Mouse (Mus musculus) natural killer cell, adult 2 months (primary cell): ENCODE results near the gene Rps21.

Experiments
- DNase-seq, 2 experiments: peaks; one replicate each; pipeline ENCODE4 v3.0.0; 2022; ENCODE audit warnings: low spot score in 2 of 2

Gene Rps21

GRCm38 (mm10) chr2:180291566-180291965, 34.4 kb downstream of the Rps21 start:
- DNase-seq: no peak

GRCm38 (mm10) chr2:180292026-180292425, 34.8 kb downstream of the Rps21 start:
- DNase-seq: no peak

- no peak for DNase-seq
Observed at GRCm38 (mm10) chr2:180292906-180293305, 35.7 kb downstream of the Rps21 start.

- DNase-seq: no peak
Observed at GRCm38 (mm10) chr2:180300252-180300651, 43.1 kb downstream of the Rps21 start.

- DNase-seq: no peak
Observed at GRCm38 (mm10) chr2:180300771-180301170, 43.6 kb downstream of the Rps21 start.

GRCm38 (mm10) chr2:180302201-180302600, 45.0 kb downstream of the Rps21 start:
- DNase-seq: no peak

- DNase-seq: no peak
Observed at GRCm38 (mm10) chr2:180303468-180303867, 46.3 kb downstream of the Rps21 start.

- no peak for DNase-seq
Observed at GRCm38 (mm10) chr2:180304554-180304953, 47.4 kb downstream of the Rps21 start.

GRCm38 (mm10) chr2:180305490-180305889, 48.3 kb downstream of the Rps21 start:
- peak in 1 of 2 experiments; percentile 4 for DNase-seq

GRCm38 (mm10) chr2:180306009-180306408, 48.8 kb downstream of the Rps21 start:
- no peak for DNase-seq

GRCm38 (mm10) chr2:180306423-180307168, 49.4 kb downstream of the Rps21 start:
- DNase-seq: no peak

GRCm38 (mm10) chr2:180307680-180308079, 50.5 kb downstream of the Rps21 start:
- no peak for DNase-seq
